Comparison of ENCODE assay signal across 11 mouse cellular contexts in the genomic region with DNA sequence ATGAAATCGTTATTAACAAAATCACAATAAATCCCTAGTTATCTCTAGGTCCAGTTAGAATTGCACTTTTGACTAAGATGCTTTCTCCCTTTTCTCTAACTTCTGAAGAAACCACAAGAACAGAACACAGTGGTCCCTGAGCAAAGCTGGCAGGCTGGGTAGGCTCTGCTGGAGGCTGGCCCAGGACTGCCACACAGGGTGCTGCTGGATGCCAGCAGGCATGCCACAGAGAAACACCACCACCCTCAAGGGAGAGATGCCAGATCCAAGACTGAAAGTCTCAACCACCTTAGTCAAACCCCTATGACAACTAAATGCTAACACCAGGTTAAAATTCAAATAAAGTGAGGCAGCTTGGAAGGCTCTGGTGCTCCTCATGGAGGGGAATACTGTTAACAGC. TPM values are rescaled to one million over a fixed set of nuclear protein-coding genes. Genes with fewer than 3 reads are reported as not detected.
DNase-seq lines count a peak whose midpoint lies in the region; ATAC-seq and TF ChIP-seq lines count a peak whose summit lies in the region.
"Had no signal": no experiment of that assay in that cellular context is flagged by ENCODE, and none has a peak within 500 bp of the region (broad histone marks: within the 10 kb centered on the region; RNA-seq: fewer than 3 reads in every experiment).

No protein-coding gene starts in this region.

- H3K4me1 ChIP-seq in forebrain, embryonic 14.5 days (ENCODE audit: control insufficient read depth, insufficient read depth, low read length) = no peaks in the 10 kb centered on the region

- no peak overlapping the region for H3K9ac ChIP-seq in forebrain, embryonic 14.5 days (ENCODE audit: low read length)
- H3K9ac ChIP-seq: limb, embryonic 12.5 days had no signal

- 96% methylated on average over 1 of the region's 1 CpGs for WGBS in forebrain, embryonic 14.5 days

- no peak overlapping the region for H3K4me2 ChIP-seq in forebrain, embryonic 14.5 days (ENCODE audit: low read length)
- H3K4me2 ChIP-seq: heart, embryonic 13.5 days; limb, embryonic 12.5 days had no signal

- peaks cover 4% of the 10 kb centered on the region; the same call in 1 of the 2 replicates for H3K36me3 ChIP-seq in forebrain, embryonic 14.5 days (ENCODE audit: control insufficient read depth, insufficient read depth, low read length)

- DNase-seq in adrenal gland, adult (ENCODE audit: inconsistent age in 2 of 2, low spot score in 1 of 2) = peak; percentile 72 to 79
- DNase-seq in adrenal gland, adult 18-20 months (ENCODE audit: low spot score in 2 of 2) = no peak
- DNase-seq in left cerebral cortex, adult 2 months (ENCODE audit: extremely low spot score in 1 of 2, low spot score in 2 of 2) = peak; percentile 36 to 37
- DNase-seq in left cerebral cortex, adult 11 months (ENCODE audit: low spot score) = no peak
- DNase-seq in gastrocnemius, postnatal 14 days = peak; percentile 53
- DNase-seq in right cerebral cortex, adult 2 months (ENCODE audit: low spot score in 2 of 2) = peak; percentile 19 to 54
- DNase-seq in forebrain, embryonic 14.5 days (ENCODE audit: low spot score) = no peak
- no peak for DNase-seq in urinary bladder, postnatal 10 days (ENCODE audit: low spot score)

- no peaks in the 10 kb centered on the region for H3K9me3 ChIP-seq in forebrain, embryonic 14.5 days (replicated peaks; ENCODE audit: control insufficient read depth, low read length)
- H3K9me3 ChIP-seq: heart, embryonic 13.5 days; limb, embryonic 12.5 days; megakaryocyte, embryonic 14.5 days had no signal

- TF ChIP-seq CTCF in left cerebral cortex, adult 2 months (IDR thresholded peaks at IDR 0.05) = no peak

- intact Hi-C loops in left cerebral cortex, adult 2 months (cut with DNase I) = no loop called here
- intact Hi-C loops in gastrocnemius, postnatal 14 days (cut with DNase I; ENCODE audit: low total_unique reads) = no loop called here

- no peaks in the 10 kb centered on the region for H3K27me3 ChIP-seq in forebrain, embryonic 14.5 days (replicated peaks; ENCODE audit: control insufficient read depth, insufficient read depth, low read length)
- H3K27me3 ChIP-seq: heart, embryonic 13.5 days; limb, embryonic 12.5 days; megakaryocyte, embryonic 14.5 days had no signal

- no peak overlapping the region for H3K27ac ChIP-seq in left cerebral cortex, adult 2 months
- H3K27ac ChIP-seq in forebrain, embryonic 14.5 days (ENCODE audit: low read depth, low read length) = no peak overlapping the region
- H3K27ac ChIP-seq: limb, embryonic 12.5 days had no signal

- no peak for ATAC-seq in forebrain, embryonic 14.5 days

- no peak overlapping the region for H3K4me3 ChIP-seq in left cerebral cortex, adult 2 months
- no peak overlapping the region for H3K4me3 ChIP-seq in forebrain, embryonic 14.5 days (ENCODE audit: low read depth, low read length)
- H3K4me3 ChIP-seq: heart, embryonic 13.5 days; limb, embryonic 12.5 days had no signal

RNA-seq across cellular contexts. Expression of gene Auh, which starts 36.7 kb away (rescaled TPM):
- total RNA-seq in adrenal gland, adult 18-20 months (2021) = 100 to 1,000 TPM; 126 to 138 TPM
- total RNA-seq in left cerebral cortex, adult 2 months (2021) = 10 to 100 TPM; 92.3 to 99.0 TPM
- 10 to 100 TPM; 47.4 to 65.3 TPM for total RNA-seq in gastrocnemius, postnatal 14 days (2021)
- 47.9 and 55.9 TPM in 2 replicates for polyA plus RNA-seq in forebrain, embryonic 14.5 days (2014; fragmentation: Nextera tagmentation; extraction: Ambion mirVana)

Comparison
In these comparisons a context has a peak if more than half of its experiments do, and no peak if none do; other contexts are left out.
1. DNase-seq: peak in adrenal gland, adult (2 of 2), left cerebral cortex, adult 2 months (2 of 2), gastrocnemius, postnatal 14 days (single experiment) and right cerebral cortex, adult 2 months (2 of 2); none in adrenal gland, adult 18-20 months (0 of 2), left cerebral cortex, adult 11 months (single experiment), forebrain, embryonic 14.5 days (single experiment) and urinary bladder, postnatal 10 days (single experiment).